Mouse (Mus musculus) liver (tissue): ENCODE measurements around the gene Igf2r.

ENCODE experiments used
- DNase-seq: peaks from one replicate; pipeline ENCODE4 v3.0.0-alpha.2; 2020; ENCODE audit warnings: mixed read lengths

Igf2r gene

GRCm38 (mm10) chr17:12660572-12661260, 108.7 kb downstream of the Igf2r start:
- no peak for DNase-seq

- DNase-seq: no peak
Observed at GRCm38 (mm10) chr17:12659233-12659632, 110.2 kb downstream of the Igf2r start.

GRCm38 (mm10) chr17:12658784-12659183, 110.7 kb downstream of the Igf2r start:
- no peak for DNase-seq

- DNase-seq: no peak
Observed at GRCm38 (mm10) chr17:12655826-12656225, 113.6 kb downstream of the Igf2r start.

- no peak for DNase-seq
Observed at GRCm38 (mm10) chr17:12654061-12654460, 115.4 kb downstream of the Igf2r start.

GRCm38 (mm10) chr17:12652604-12653003, 116.9 kb downstream of the Igf2r start:
- no peak for DNase-seq

GRCm38 (mm10) chr17:12645461-12645860, 124.0 kb downstream of the Igf2r start:
- DNase-seq: no peak

- no peak for DNase-seq
Observed at GRCm38 (mm10) chr17:12641087-12641486, 128.4 kb downstream of the Igf2r start.

GRCm38 (mm10) chr17:12639585-12639984, 129.9 kb downstream of the Igf2r start:
- DNase-seq: no peak

GRCm38 (mm10) chr17:12634814-12635213, 134.7 kb downstream of the Igf2r start:
- no peak for DNase-seq
